Mouse (Mus musculus): ENCODE measurements around the gene Paqr3.

Gene Paqr3

GRCm38 (mm10) chr5:97111207-97111910 is at the start of gene Paqr3:
Paqr3 (minus strand) TSS chr5:97111596.
- peak; percentile 95 for DNase-seq (ENCODE audit: low spot score)

DNA sequence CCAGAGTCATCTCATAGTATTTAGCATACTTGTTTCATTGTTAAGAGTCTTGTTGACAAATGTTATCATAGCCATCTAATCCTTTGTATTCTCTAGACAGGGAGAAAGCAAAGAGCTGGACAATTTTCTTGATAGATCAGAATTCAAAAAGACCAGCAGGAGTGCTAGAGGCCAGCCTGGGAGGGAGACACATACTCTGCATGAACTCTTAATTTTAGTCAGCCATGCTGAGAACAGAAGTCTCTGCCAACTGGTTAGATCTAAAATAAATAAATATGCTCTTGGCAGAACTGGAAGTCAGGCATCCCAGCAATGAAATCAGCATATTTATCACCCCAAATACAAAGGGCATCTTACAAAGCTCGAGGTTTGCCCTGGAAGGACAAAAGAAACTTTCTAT is 43.3 kb upstream of the Paqr3 start:
- DNase-seq (ENCODE audit: low spot score) = no peak

DNA sequence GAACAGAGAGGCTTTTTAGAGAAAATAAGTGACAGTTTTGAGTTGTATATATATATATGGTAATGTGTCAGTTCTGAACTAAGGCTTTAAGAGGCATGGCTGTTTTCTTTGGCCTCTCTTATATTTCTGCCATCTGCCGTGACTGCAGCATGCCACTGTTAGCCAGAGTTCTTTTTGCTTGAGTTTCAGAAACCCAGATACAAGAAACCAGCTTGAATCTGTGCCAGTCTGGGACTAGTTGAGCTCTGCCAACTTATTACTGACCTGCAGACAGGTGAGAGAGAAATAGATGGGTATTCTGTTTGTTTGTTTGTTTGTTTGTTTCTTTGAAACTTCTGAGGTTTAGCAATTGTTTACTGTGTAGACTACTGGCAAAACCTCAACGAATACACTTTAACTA is 23.9 kb upstream of the Paqr3 start:
- no peak for DNase-seq (ENCODE audit: low spot score)

GRCm38 (mm10) chr5:97129589-97129988 is 18.2 kb upstream of the Paqr3 start:
- DNase-seq (ENCODE audit: low spot score) = no peak

GRCm38 (mm10) chr5:97128242-97129226 is 17.1 kb upstream of the Paqr3 start:
- peak; percentile 85 for DNase-seq (ENCODE audit: low spot score)

GRCm38 (mm10) chr5:97127284-97127683 is 15.9 kb upstream of the Paqr3 start:
- no peak for DNase-seq (ENCODE audit: low spot score)

DNA sequence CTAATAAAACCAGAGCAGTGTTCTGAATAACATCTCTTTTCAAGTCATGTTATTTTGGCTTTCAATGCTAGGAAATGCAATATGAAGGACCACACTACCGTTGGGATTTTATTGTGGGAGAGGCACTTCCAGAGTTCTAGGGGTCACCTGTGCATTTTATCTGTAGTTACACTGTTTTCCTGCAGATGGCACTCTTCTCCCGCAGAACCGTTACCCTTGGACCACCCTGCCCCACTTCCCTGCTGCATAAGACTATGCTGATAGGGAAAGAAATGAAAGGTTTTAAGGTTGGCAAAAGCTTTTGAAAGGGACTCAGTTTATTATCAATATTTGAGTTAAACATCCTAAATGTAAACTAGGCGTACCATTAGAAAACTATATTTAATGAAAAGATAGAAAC is 14.6 kb upstream of the Paqr3 start:
- DNase-seq (ENCODE audit: low spot score) = peak; percentile 84

GRCm38 (mm10) chr5:97125459-97125970 is 14.1 kb upstream of the Paqr3 start:
- DNase-seq (ENCODE audit: low spot score) = no peak

GRCm38 (mm10) chr5:97124977-97125376 is 13.6 kb upstream of the Paqr3 start:
- no peak for DNase-seq (ENCODE audit: low spot score)

DNA sequence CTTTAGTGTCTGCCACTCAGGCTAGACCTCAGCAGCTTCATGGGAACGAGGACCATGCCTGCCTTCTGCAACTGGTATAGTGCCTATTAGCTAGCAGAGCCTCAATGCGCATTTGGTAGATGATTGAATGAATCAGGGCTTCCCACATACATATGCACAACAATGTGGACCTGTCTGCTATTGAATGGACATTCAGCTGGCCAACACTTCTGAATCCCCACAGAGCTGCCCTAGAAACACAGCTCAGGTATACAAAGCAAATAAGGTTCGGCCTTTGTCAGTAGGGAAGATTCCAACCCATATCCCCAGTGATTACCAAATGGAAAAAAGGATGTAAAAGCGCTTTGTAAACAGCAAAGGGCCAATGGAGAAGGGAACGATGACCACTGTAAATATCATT is 699 bp downstream of the Paqr3 start:
- DNase-seq (ENCODE audit: low spot score) = peak; percentile 24

- no peak for DNase-seq (ENCODE audit: low spot score)
These were observed 1.3 kb downstream of the Paqr3 start for GRCm38 (mm10) chr5:97110133-97110532.

DNA sequence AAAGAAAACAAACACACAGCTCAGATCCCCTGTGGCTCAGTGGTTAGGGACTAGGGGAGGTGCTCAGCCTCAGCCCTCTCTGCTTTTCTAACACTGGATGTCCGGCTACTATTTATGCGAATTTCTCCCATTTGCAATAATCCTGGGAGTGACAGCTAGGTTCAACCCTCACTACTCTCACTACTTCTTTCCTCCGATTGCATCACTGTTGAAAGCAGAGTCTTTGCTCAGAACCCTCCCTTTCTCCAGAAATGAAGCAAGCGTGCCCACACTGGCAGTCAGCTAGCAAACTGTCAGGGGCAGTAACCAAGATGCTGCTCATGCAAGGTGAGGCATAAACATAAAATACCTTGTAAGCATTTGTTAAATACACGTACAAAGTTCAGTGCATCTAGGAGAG is 3.1 kb downstream of the Paqr3 start:
- no peak for DNase-seq (ENCODE audit: low spot score)

DNA sequence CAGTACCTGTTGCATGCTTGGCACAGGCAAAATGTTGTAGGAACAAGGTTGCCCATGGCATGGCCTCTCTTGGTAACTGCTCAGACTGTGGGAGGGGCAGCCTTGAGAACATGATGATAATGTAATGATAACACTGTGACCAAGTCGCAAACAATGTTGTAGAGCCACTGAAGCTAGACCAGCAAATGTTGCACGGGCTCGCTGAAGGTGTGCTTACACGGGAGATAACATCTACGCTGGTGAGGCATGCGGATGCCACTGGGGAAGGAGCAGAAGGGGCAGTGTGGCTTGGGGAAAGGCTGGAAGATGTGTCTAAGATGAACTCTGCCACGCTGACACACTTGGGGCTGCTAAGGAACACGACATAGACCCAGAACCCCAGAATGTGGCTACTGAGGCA is 11.4 kb downstream of the Paqr3 start:
- DNase-seq (ENCODE audit: low spot score) = no peak

DNA sequence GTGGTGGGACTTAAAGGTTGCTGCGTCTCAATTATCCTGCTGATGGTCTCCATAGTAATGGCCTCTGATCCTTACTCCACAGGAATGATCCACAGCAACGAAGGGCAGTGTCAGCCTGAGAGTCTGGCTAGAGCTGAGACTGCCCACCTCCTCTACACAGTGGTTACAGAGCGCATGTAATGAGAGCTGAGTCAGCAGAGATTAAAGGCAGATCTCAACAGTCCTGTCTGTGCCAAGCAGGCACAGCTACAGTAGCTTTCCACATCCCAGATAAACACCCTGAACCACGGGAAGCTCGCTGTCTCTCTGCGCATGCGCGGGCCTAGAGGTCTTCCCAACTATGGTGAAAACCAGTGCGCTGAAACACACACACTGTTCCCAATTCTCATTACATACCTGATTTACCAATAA is 13.8 kb downstream of the Paqr3 start:
- DNase-seq (ENCODE audit: low spot score) = peak; percentile 25

GRCm38 (mm10) chr5:97095335-97095734 is 16.1 kb downstream of the Paqr3 start:
- DNase-seq (ENCODE audit: low spot score) = no peak

DNA sequence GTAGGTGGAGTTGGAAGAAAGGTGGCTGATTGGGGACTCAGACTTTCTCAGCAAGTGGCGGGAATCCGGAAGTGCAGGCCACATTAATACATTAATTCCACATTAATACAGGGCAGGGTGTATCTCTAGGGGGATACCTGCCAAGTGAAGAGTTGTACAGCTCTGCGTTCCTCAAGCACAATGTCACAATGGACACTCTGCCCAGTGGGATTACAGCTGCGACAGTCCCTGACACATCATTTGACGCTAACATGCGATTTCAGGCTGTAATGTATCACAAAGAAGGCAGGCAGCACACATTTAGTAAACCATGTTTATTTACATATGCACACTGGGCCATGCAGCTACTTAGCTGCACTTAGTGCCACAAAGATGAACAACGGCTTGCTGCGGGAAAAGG is 18.4 kb downstream of the Paqr3 start:
- DNase-seq (ENCODE audit: low spot score) = no peak

- DNase-seq (ENCODE audit: low spot score) = no peak
These were observed 21.2 kb downstream of the Paqr3 start for GRCm38 (mm10) chr5:97090034-97090784.

DNA sequence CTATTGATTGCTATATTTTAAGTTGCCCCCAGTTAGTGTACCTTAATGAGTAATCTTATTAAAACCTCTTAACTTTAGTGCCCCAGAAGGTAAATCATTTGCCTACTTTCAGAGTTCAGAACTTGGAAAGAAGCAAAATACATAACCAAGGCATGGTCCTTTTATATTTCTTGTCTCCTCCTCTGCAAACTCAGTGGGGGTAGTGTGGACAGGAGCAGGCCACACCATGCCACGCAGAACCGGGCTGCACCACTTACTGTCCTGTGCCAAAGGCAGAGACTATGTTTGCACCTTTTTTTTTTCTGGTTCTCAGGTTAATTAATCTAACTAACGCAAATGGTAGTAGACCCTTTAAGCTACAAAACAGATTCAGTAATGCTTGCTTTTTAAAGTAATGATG is 22.0 kb downstream of the Paqr3 start:
- no peak for DNase-seq (ENCODE audit: low spot score)

GRCm38 (mm10) chr5:97088231-97088630 is 23.2 kb downstream of the Paqr3 start:
- DNase-seq (ENCODE audit: low spot score) = no peak

- DNase-seq (ENCODE audit: low spot score) = no peak
These were observed 23.6 kb downstream of the Paqr3 start for GRCm38 (mm10) chr5:97087746-97088145.

DNA sequence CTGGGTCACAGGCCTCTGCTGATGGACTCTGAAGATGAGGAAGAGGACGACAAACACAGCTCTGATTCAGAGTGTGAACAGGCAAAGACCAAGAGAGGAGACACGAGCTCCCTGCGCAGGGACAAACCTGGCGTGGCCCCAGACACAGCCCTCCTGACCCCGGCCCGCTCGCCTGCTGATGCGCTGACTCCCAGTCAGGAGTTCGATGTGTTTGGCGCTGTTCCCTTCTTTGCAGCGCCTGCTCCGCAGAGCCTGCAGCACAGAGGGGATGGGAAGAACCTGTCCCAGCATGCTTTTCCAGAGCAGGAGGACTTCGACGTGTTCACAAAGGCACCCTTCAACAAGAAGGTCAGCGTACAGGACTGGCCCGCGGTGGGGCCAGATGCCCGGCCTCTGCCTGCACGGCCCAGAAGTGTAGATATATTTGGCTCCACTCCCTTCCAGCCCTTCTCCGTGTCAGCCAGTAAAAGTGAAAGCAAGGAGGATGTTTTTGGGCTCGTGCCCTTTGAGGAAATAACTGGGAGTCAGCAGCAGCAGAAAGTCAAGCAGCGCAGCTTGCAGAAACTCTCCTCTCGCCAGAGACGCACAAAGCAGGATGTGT is 24.3 kb downstream of the Paqr3 start:
- DNase-seq (ENCODE audit: low spot score) = no peak

GRCm38 (mm10) chr5:97085071-97085470 is 26.3 kb downstream of the Paqr3 start:
- no peak for DNase-seq (ENCODE audit: low spot score)
